Mouse (Mus musculus): ENCODE data around the gene Rpl13a.

Gene Rpl13a

DNA sequence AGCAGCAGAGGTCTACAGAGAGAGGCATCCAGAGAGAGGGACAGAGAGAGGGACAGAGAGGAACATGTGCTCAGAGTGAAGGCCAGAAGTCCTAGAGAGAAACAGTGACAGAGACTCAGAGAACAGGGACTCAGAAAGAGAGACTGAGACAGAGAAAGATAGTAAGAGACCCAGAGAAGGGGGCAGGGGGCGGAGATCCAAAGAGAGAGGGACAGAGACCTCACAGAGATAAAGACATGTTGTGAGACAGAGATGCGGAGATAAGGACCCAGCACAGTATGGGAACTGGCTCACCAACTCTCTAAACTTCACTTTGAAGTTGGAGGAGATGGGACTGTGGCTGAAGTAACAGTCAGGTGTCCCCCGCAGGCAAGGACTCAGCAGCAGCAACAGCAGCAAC is 6.8 kb upstream of the Rpl13a start:
- DNase-seq (ENCODE audit: low spot score) = no peak

DNA sequence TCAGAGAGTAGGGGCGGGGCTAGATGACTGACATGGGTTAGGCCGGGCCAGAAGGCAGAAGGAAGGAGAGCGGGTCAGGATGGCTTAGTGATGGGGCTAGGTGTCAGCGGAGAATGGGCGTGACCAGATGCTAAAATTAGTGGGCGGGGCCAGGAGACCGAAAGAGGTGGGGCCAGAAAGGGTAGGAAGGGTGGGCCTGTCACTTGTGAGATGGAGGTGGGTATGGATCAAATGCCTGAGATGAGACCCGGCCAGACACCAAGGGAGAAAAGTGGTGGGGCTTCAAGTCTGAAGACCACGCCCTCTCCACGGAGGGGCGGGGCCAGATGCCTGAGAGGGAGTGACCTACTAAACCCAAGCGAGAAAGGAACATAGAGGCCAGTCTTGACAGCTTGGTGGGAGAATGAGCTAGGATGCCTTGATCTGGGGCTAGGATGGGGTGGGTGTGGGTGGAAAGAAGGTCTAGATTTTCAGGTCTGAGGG is 6.0 kb upstream of the Rpl13a start:
- DNase-seq (ENCODE audit: low spot score) = no peak

DNA sequence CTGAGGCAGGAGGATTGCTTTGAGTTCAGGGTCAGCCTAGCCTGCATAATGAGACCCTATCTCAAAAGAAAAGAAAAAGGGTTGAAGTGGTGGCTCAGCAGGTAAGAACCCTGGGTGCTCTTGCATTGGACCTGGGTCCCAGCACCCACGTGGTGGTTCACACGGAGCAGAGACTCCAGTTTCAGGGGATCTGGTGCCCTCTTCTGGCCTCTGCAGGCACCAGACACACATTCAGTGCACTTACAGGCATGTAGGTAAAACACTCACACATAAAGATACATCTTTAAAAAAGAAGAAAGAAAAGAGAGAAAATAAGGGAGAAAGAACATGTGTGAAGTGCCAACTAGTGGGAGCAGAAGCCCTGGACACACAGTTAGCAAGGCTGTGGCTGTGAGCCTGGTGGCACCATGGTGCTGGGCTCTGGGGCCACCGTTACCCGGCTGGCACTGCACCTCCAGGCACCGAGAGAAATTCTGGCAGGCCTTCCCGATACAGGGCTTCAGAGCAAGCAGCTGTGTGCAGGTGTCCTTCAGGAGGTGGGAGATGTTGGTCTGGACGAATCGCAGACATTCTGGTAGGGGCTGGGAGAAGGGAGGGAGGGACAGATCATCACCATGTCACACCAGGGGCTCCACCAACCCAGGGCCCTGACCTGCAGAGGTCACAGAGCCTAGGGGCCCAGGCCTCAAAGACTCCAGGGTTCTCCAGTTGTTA is 5.0 kb upstream of the Rpl13a start:
- DNase-seq (ENCODE audit: low spot score) = no peak

DNA sequence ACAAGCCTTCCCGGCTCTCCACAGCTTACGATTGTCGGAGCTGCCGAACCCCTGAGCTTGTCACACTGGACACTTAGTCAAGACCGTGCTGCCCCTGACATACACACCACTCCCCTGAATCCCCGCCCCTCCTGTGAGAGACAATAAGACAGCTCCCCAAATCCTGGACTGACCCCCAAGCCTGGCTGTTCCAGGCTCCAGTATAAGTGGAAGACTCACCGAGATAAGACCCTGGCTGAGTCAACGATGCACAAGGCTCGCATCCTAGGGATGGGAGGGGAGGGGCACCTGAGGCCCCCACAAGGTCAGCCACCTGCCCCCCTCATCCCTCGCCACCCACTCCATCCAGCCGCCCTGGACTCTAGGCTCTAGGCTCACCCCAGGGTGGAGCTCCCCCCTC is 3.3 kb upstream of the Rpl13a start:
- DNase-seq (ENCODE audit: low spot score) = no peak

DNA sequence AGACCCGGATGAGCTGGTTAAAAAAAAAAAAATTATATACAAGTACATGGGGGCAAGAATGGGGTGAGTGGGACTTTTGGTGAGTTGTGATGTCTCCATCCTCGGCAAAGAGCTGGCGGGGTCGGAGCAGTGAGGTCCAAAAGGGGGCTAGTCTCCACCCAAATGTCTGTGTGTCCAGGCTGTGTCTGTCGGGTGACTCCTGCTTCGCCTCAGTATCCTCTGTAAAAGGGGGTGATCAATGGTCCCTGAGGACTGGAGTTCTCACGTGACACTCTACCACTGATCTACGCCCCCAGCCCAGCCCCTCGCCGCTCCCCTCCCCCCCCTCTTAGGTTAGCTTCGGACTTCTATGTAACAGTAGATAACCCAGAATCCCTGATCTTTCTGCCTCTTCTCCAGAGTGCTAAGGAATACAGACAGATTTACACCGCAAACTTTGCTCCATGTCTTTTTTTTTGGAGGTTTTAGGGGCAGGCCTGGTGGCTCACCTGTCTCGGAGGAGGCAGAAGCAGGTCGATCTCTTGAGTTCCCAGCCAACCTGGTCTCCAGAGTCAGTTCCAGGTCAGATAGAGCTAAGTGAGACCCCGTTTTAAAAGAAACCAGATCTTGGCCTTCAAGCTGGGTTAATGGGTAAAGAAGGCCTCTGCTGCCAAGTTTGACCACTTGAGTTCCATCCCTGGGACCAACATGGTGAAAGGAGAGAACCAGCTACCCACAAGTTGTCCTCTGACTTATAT is 1.4 kb upstream of the Rpl13a start:
- DNase-seq (ENCODE audit: low spot score) = no peak

DNA sequence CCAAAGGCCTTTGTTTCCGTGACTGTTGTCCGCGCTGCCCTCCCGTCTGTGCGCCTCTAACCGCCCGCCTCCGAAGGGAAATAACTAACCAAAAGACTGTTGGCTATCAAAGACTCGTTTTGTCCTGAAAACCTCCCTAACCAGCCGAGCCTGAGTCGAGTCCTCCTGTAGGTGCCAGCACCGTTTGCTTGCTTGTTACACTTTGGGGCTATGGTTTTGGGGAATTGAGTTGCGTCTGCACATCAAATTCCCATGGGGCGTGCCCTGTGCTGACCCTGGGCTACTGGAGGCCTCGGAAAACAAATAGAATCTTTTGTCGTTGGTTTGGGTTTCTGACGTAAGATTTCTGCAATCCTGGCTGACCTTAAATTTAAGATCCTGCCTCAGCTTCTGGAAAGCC is 757 bp upstream of the Rpl13a start:
- DNase-seq (ENCODE audit: low spot score) = no peak

DNA sequence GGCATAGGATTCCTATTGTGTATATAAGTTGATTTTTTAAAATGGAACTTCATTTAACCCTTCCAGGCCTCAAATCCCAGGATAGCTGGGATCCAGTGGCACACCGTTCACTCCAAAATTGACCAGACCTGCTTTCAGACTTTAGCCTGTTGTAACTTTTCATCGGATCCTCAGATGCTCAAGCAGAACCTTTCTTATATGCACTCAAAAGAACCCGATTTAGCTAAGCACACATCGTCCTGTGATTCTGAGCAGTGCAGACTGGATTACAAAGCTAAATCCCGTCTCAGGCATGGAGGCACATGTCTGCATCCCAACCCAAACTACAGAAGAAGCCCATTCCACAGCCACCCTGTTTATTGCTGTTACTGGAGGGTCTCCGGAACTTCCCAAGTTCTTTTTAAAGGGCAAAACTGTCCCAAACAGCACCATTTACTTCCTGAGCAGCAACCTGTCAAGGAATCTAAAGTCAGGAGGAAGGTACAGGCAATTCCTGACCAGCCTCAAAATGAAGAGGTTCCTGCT is 799 bp downstream of the Rpl13a start:
- DNase-seq (ENCODE audit: low spot score) = no peak

DNA sequence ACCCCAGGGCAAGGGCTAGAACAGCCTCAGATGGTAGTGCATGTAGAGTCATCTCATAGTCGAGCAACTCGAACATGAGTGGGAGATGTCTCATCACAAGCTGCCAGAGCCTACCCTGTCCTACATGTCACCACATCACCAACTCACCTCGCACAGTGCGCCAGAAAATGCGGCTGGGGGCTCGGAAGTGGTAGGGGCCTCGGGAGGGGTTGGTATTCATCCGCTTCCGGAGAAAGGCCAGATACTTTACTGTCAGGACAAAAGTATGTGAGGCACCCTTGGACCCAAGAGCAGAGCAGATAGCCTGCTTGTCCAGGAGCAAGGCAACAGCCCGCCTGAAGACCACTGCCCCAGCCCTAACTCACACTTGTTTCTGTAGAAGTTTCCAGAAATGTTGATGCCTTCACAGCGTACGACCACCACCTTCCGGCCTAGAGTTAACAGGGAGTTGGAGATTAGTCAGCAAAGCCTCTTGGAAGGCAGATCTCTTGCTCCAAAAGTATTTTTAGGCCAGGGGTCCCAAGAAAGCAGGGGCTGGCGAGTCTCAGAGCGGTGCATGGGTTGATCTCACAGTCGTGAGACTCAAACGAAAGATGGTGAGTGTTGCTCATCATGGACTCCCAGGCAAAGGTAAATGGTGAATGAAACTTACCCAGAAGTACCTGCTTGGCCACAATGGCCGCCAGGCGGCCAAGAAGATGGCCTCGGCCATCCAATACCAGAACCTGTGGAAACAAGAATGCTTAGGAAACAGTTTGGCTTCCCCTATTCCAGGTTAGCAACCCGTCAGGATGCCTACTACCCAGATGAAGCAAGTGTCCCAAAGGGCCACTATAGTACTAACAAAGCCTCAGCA is 1.5 kb downstream of the Rpl13a start:
- DNase-seq (ENCODE audit: low spot score) = no peak

DNA sequence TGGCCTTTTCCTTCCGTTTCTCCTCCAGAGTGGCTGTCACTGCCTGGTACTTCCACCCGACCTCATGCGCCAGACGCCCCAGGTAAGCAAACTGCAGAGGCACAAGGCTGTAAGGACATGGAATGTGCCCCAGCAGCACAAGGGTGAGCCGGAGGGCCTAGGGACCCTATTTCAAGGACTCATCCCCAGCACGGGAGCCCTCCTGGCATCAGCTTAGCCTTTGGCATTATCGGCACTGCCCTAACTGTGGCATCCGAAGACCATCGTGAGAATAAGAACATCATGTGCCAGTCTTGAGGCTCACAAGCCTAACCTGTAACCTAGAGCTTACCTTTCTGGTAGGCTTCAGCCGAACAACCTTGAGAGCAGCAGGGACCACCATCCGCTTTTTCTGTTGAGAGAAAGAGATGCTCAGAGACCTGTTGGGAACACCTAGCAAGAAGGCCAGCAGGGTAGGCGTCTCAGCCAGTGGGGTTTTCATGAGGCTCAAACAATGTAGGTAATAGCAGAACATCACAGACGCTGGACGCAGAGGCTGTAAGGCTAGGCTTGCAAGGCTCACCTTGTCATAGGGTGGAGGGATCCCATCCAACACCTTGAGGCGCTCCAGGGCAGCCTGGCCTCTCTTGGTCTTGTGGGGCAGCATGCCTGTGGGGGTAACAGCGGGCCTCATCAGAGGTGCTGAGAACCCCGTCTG is 2.3 kb downstream of the Rpl13a start:
- DNase-seq (ENCODE audit: low spot score) = peak; percentile 29

DNA sequence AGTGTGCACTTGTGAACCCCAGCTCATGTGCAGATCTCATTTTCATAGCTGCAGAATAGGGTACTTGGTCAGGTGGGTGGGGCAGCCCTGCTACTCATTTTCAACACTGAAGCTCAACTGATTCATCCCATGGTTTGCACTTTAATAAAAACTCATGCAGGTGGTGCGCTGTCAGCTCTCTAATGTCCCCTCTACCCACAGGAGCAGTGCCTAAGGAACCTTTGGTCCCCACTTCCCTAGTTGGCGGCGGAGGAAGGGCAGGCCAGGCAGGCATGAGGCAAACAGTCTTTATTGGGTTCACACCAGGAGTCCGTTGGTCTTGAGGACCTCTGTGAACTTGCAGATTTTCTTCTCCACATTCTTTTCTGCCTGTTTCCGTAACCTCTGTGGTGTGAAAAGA is 2.9 kb downstream of the Rpl13a start:
- peak; percentile 18 for DNase-seq (ENCODE audit: low spot score)

DNA sequence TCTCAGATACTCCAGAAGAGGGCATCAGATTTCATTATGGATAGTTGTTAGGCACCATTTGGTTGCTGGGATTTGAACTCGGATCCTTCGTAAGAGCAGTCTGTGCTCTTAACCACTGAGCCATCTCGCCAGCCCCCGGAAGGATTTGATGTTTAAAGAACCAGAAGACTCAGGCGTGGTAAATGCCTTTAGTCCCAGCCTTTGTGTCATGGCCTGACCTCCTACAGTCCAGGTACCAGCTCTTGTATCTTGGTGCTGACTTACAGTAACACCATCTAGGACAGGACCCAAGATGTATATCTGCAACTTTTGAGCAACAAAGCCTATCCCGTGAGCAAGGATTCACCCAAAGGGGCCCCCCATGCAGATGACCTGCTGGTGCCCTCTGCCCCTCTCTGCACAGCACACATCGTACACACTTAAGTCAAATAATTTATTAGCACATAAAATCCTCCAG is 3.4 kb downstream of the Rpl13a start:
- DNase-seq (ENCODE audit: low spot score) = peak; percentile 66

DNA sequence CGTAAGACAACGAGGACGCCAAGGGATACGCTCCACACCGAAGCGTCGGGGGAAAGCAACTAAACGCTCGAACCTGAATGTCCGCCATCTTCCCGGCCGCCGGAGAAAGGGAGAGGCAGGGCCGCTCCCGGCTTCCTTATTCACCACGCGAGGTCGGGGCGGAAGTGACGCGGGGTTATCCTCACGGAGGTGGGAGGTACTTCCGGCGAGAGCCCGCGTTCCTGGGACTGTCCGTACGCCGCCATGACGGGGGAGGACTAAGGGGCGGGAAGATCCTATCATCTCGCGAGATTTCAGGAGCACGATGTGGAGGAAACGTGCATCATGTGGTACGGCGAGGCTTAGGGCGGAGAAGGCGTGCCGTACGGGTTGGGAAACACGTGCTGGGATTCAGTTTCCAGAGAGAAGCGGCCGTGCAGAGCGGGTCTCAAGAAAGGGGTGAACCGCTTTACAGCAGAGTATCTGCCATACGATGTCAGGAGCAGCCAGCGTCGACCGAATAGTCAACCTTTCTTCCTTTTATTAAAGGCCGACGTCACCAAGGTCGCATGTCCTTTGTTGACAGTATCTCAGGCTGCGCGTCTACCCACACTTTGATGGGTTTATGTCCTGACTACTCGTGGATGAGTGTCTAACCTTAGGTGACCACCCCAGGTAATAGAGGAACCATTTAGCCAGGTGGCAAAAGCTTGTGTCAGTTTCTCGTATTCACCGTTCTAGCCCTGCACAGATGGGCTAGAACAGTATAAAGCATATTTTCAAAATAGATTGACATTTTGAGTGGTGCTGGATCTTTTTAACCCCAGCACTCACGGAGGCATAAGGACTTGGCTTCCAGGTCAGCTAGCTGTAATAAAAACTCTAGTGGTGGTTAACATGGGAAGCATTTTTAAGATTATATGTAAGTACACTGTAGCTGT is 4.1 kb downstream of the Rpl13a start, which contains the start of gene Rps11:
Gene Rps11 (minus strand): TSS at position 216 of the 920 bp plus-strand sequence.
- DNase-seq (ENCODE audit: low spot score) = peak; percentile 99

DNA sequence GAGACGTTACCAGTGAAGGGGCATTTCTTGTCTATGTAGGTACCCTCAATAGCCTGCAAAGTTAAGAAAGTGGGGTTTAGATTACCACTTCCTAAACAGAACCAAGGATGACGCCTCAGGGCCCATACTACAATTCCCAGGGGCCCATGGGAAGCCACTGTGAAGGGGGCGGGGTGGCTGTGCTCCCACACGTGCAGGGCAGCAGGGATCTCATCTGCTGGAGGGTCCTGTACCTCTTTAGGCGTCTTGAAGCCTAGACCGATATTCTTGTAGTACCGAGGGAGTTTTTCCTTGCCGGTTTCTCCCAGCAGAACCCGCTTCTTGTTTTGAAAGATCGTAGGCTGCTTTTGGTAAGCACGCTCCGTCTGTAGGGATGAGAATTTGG is 5.4 kb downstream of the Rpl13a start:
- peak; percentile 14 for DNase-seq (ENCODE audit: low spot score)

DNA sequence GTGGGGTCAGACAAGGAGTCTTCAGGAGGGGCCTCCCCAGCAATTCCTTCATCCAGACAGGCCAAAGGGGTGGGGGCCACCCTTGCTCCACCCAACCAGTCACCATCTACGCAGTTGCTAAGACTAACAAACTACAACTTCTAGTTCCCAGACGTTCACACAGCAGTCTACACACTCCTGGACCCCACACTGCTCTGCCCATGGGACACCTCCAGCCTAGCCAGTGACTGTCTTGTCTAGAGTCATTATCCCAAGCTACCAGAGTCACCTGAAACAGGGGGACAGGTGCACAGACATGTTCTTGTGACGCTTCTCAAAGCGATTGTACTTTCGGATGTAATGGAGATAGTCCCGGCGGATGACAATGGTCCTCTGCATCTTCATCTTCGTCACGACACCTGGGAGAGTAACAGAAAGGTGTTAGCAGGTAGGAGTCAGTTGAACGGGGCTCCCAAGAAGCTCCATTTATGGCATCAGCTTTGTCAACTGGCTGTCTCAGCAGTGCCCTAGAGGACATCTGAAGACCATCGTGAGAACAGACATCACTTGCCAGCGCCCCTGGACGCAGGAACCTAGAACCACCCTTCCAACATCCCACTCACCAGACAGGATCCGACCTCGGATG is 5.9 kb downstream of the Rpl13a start:
- DNase-seq (ENCODE audit: low spot score) = no peak

DNA sequence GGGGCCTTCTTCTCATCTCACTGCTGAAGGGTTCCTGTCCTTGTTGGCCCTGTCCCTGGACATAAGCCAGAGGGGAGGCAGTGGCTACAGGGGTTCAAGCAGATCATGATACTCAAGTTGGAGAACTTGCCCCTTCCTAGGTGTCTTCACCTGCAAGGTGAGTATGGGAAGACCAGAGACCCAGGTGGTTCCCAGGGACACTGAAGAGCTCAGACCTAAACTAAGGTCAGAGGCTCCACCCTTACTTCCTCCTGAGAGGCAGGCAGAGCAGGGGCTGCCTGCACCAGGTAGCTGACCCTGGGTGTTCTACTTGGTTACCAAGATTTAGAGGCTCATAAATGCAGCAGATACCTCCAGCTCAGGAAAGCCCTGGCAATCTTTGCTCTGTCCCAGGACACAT is 6.6 kb downstream of the Rpl13a start:
- no peak for DNase-seq (ENCODE audit: low spot score)

DNA sequence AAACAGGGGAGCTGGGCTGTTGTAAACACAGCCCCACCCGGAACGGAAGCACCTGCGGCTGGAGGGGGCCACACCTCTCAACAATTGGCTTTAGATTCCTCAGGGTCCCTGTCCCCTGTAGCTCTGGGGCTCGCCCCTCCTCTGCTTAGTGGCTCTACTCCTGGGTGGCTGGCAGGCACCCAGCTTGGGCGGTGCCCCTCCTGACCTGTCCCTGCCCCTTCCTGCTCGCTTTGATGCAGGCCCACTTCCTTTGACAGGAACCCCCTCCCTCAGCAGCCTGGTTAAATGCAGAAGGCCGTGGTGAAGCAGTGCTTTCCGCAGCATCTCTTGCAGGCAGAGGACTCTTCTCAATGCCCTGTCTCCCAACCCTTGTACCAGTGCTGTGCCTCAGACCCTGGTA is 7.2 kb downstream of the Rpl13a start:
- DNase-seq (ENCODE audit: low spot score) = no peak

DNA sequence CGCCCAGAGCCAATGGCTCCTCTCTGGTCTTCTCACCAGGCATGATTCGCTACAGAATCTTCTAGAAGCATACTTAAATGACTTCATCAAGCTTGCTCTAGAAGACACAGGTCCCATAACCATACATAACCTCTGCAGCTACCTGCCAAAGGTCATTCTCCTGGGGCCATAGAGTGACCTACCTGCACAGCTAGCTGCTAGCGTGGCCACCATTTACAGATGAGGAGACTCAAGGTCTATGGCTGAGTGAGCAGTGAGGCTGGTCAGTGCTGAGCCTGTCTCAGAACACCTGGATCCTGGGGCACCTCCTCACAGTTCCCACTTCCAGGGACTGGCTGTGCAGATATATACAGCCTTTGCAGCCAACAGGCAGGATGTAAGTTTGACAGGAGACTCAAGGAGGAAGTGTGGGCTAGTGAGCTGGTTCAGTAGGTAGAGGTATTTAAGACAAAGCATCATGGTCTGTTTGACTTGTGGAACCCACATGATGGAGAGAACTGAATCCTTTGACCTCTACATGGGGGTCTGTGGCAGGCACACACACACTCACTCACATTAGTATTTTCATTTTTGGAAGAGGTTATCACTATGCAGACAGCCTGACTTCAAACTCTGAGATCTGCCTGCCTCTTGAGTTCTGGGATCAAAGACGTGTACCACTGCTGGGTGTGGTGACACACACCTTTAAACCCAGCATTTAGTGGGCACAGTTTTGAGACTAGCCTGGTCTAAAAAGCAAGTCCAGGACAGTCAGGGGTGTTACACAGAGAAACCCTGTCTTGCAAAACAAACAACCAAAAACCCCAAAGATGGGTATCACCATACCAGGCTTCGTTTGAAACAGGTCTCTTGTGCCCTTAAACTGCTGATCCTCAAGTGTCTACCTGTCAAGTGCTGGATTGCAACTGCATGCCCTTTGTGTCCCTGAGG is 8.5 kb downstream of the Rpl13a start:
- DNase-seq (ENCODE audit: low spot score) = peak; percentile 28

DNA sequence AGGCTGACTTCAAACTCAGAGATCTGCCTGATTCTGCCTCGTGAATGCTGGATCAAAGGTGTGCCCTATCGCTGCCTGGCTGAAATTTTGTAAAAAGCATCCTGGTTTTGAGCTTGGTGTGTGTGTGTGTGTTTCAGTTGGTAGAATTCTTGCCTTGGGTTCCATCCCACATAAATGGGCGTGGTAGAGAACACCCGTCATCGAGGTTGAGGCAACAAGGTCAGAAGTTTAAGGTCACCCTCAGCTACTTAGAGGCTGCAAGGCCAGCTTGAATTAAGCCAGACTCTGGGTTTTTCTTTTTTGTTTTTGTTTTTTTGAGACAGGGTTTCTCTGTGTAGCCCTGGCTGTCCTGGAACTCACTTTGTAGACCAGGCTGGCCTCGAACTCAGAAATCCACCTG is 10.2 kb downstream of the Rpl13a start:
- no peak for DNase-seq (ENCODE audit: low spot score)

DNA sequence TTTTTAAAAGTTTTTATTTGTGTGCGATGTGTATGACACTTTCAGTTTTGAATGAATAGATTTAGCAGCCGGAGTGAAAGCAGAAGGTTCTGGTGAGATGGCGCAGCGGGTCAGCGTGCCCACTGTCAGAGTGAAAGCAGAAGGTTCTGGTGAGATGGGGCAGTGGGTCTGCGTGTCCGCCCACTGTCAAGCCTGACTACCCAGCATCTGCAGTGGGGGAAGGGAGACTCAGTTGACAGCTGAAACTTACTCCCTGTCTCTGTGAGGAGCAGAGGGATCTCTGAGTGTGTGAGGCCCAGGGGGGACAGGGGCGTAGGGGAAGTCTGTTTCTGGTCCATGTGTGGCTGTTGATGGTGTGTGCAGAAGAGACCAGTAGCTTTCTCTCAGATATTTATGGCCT is 11.0 kb downstream of the Rpl13a start:
- DNase-seq (ENCODE audit: low spot score) = peak; percentile 10

Data from yolk sac, embryonic 10.5 days (tissue).